Mouse (Mus musculus) neural tube, embryonic 13.5 days (tissue): ENCODE data around the gene Tcf7l2. TPM values are rescaled to one million over a fixed set of nuclear protein-coding genes. Genes with fewer than 3 reads are reported as not detected.

Experiments
- ATAC-seq: fragments of 200-750 bp; cut with Nextera tagmentation; 2 replicates; pipeline ENCODE4 v1.8.0; 2017; ENCODE audit warnings: low read depth, mild to moderate bottlenecking, moderate TSS enrichment, moderate library complexity
- H3K27ac ChIP-seq: fragments of 300-500 bp; sonication (generic); replicated peaks from 2 replicates; pipeline ENCODE4 v1.5.1; 2015; ENCODE audit warnings: moderate library complexity, mild to moderate bottlenecking, inconsistent platforms
- H3K27me3 ChIP-seq: fragments of 300-500 bp; sonication (generic); 2 replicates; pipeline ENCODE4 v1.6.1; 2015; ENCODE audit warnings: mild to moderate bottlenecking, inconsistent platforms
- H3K36me3 ChIP-seq: fragments of 300-500 bp; sonication (generic); 2 replicates; pipeline ENCODE4 v1.6.1; 2015; ENCODE audit warnings: mild to moderate bottlenecking, inconsistent platforms
- H3K4me1 ChIP-seq: fragments of 300-500 bp; sonication (generic); replicated peaks from 2 replicates; pipeline ENCODE4 v1.6.1; 2015; ENCODE audit warnings: inconsistent platforms
- H3K4me2 ChIP-seq: fragments of 300-500 bp; sonication (generic); 2 replicates; pipeline ENCODE4 v1.6.1; 2015; ENCODE audit warnings: inconsistent platforms, mild to moderate bottlenecking, moderate library complexity
- H3K4me3 ChIP-seq: fragments of 300-500 bp; sonication (generic); 2 replicates; pipeline ENCODE4 v1.5.1; 2015; ENCODE audit warnings: mild to moderate bottlenecking, inconsistent platforms
- H3K9ac ChIP-seq: fragments of 300-500 bp; sonication (generic); 2 replicates; pipeline ENCODE4 v1.6.1; 2015; ENCODE audit warnings: moderate library complexity, mild to moderate bottlenecking, inconsistent platforms
- H3K9me3 ChIP-seq: fragments of 300-500 bp; sonication (generic); 2 replicates; pipeline ENCODE4 v1.6.1; 2016; ENCODE audit warnings: inconsistent platforms
- WGBS: fragments of 180-500 bp; shearing (Covaris S2); methylation state at CpG from one replicate; pipeline ENCODE4 v1.1.7; 2015; 5-methylcytosine and 5-hydroxymethylcytosine counted together
- polyA plus RNA-seq: library from polyadenylated mRNA; unstranded; fragments of >200 nt; fragmentation: Nextera tagmentation; extraction: Ambion mirVana; gene quantifications from 2 replicates; pipeline ENCODE4 v1.2.1, GENCODE M21; 2015

Gene Tcf7l2
- polyA plus RNA-seq, 1 experiment from 2014 or later = 18.4 TPM

- peaks cover 64% of the 10 kb centered on the region for H3K27me3 ChIP-seq
- H3K9me3 ChIP-seq = no peaks in the 10 kb centered on the region
- peak overlapping the region; percentile 27; the same call in 1 of the 2 replicates for H3K4me2 ChIP-seq
- H3K4me3 ChIP-seq = no peak overlapping the region
- ATAC-seq = no peak
- H3K9ac ChIP-seq = no peak overlapping the region
- no peak overlapping the region for H3K27ac ChIP-seq
- peaks cover 96% of the 10 kb centered on the region for H3K4me1 ChIP-seq
- 11% methylated on average over 6 of the region's 6 CpGs for WGBS
- no peaks in the 10 kb centered on the region for H3K36me3 ChIP-seq
These were observed 6.3 kb downstream of the Tcf7l2 start for GRCm38 (mm10) chr19:55747926-55748291.

- Histone ChIP-seq H3K9me3 (no peaks in the 10 kb centered on the region), H3K36me3 (no peaks in the 10 kb centered on the region), H3K4me1 (peaks cover 92% of the 10 kb centered on the region), H3K9ac (no peak overlapping the region), H3K4me2 (peak overlapping the region; percentile 27; the same call in 1 of the 2 replicates), H3K27me3 (peaks cover 63% of the 10 kb centered on the region), H3K27ac (no peak overlapping the region), H3K4me3 (no peak overlapping the region)
- ATAC-seq = no peak
- WGBS = 21% methylated on average over 6 of the region's 6 CpGs
These were observed 7.2 kb downstream of the Tcf7l2 start for GRCm38 (mm10) chr19:55748801-55749200.

- no peak overlapping the region for H3K4me3 ChIP-seq
- 6% methylated on average over 7 of the region's 7 CpGs for WGBS
- ATAC-seq = peak; percentile 59; the same call in 1 of the 2 replicates
- peaks cover 90% of the 10 kb centered on the region for H3K4me1 ChIP-seq
- no peak overlapping the region for H3K9ac ChIP-seq
- H3K9me3 ChIP-seq = no peaks in the 10 kb centered on the region
- no peaks in the 10 kb centered on the region for H3K36me3 ChIP-seq
- no peak overlapping the region for H3K27ac ChIP-seq
- peak overlapping the region; percentile 27 for H3K4me2 ChIP-seq
- H3K27me3 ChIP-seq = peaks cover 63% of the 10 kb centered on the region
These were observed 7.9 kb downstream of the Tcf7l2 start for GRCm38 (mm10) chr19:55749532-55749931.

GRCm38 (mm10) chr19:55750048-55750447, 8.4 kb downstream of the Tcf7l2 start:
- Histone ChIP-seq H3K36me3 (no peaks in the 10 kb centered on the region), H3K4me1 (peaks cover 85% of the 10 kb centered on the region), H3K9ac (no peak overlapping the region), H3K4me2 (peak overlapping the region; percentile 27), H3K27ac (no peak overlapping the region), H3K4me3 (no peak overlapping the region), H3K9me3 (no peaks in the 10 kb centered on the region), H3K27me3 (peaks cover 62% of the 10 kb centered on the region)
- ATAC-seq = peak; percentile 36; the same call in 1 of the 2 replicates
- 10% methylated on average over 13 of the region's 13 CpGs for WGBS

GRCm38 (mm10) chr19:55750465-55750864, 8.8 kb downstream of the Tcf7l2 start:
- Histone ChIP-seq H3K36me3 (no peaks in the 10 kb centered on the region), H3K27me3 (peaks cover 57% of the 10 kb centered on the region), H3K4me1 (peaks cover 81% of the 10 kb centered on the region), H3K4me3 (no peak overlapping the region), H3K9ac (no peak overlapping the region), H3K4me2 (peak overlapping the region; percentile 27), H3K27ac (no peak overlapping the region), H3K9me3 (no peaks in the 10 kb centered on the region)
- ATAC-seq = no peak
- whole genome bisulfite sequencing = 16% methylated on average over 7 of the region's 7 CpGs

GRCm38 (mm10) chr19:55752861-55753260, 11.2 kb downstream of the Tcf7l2 start:
- Histone ChIP-seq H3K27ac (no peak overlapping the region), H3K4me1 (peaks cover 70% of the 10 kb centered on the region), H3K36me3 (no peaks in the 10 kb centered on the region), H3K4me3 (no peak overlapping the region), H3K9me3 (no peaks in the 10 kb centered on the region), H3K4me2 (no peak overlapping the region), H3K9ac (no peak overlapping the region), H3K27me3 (peaks cover 37% of the 10 kb centered on the region)
- WGBS = 39% methylated on average over 8 of the region's 8 CpGs
- no peak for ATAC-seq

- Histone ChIP-seq H3K4me1 (peaks cover 57% of the 10 kb centered on the region), H3K27me3 (peaks cover 25% of the 10 kb centered on the region), H3K9me3 (no peaks in the 10 kb centered on the region), H3K4me3 (no peak overlapping the region), H3K9ac (no peak overlapping the region), H3K36me3 (no peaks in the 10 kb centered on the region), H3K27ac (no peak overlapping the region), H3K4me2 (no peak overlapping the region)
- no peak for ATAC-seq
- 64% methylated on average over 7 of the region's 7 CpGs for WGBS
These were observed 12.7 kb downstream of the Tcf7l2 start for GRCm38 (mm10) chr19:55754303-55754702.

GRCm38 (mm10) chr19:55755462-55755861, 13.8 kb downstream of the Tcf7l2 start:
- Histone ChIP-seq H3K27ac (no peak overlapping the region), H3K9ac (no peak overlapping the region), H3K27me3 (peaks cover 21% of the 10 kb centered on the region), H3K4me2 (no peak overlapping the region), H3K36me3 (no peaks in the 10 kb centered on the region), H3K9me3 (no peaks in the 10 kb centered on the region), H3K4me3 (no peak overlapping the region), H3K4me1 (peaks cover 48% of the 10 kb centered on the region)
- WGBS = 95% methylated on average over 9 of the region's 9 CpGs
- ATAC-seq = no peak

- Histone ChIP-seq H3K9me3 (no peaks in the 10 kb centered on the region), H3K4me3 (no peak overlapping the region), H3K4me1 (peaks cover 35% of the 10 kb centered on the region), H3K27ac (no peak overlapping the region), H3K9ac (no peak overlapping the region), H3K27me3 (peaks cover 9% of the 10 kb centered on the region), H3K4me2 (no peak overlapping the region), H3K36me3 (no peaks in the 10 kb centered on the region)
- ATAC-seq = no peak
- 51% methylated on average over 8 of the region's 8 CpGs for WGBS
These were observed 15.1 kb downstream of the Tcf7l2 start for GRCm38 (mm10) chr19:55756707-55757106.

GRCm38 (mm10) chr19:55757403-55757802, 15.8 kb downstream of the Tcf7l2 start:
- H3K9me3 ChIP-seq = no peaks in the 10 kb centered on the region
- no peak overlapping the region for H3K4me2 ChIP-seq
- H3K27me3 ChIP-seq = peaks cover 2% of the 10 kb centered on the region; the same call in 1 of the 2 replicates
- no peaks in the 10 kb centered on the region for H3K36me3 ChIP-seq
- no peak overlapping the region for H3K9ac ChIP-seq
- H3K27ac ChIP-seq = no peak overlapping the region
- WGBS = 83% methylated on average over 6 of the region's 6 CpGs
- H3K4me3 ChIP-seq = no peak overlapping the region
- H3K4me1 ChIP-seq = peaks cover 28% of the 10 kb centered on the region
- no peak for ATAC-seq

GRCm38 (mm10) chr19:55758158-55758557, 16.5 kb downstream of the Tcf7l2 start:
- H3K4me2 ChIP-seq = no peak overlapping the region
- no peak overlapping the region for H3K4me3 ChIP-seq
- no peaks in the 10 kb centered on the region for H3K36me3 ChIP-seq
- no peak overlapping the region for H3K9ac ChIP-seq
- no peaks in the 10 kb centered on the region; the same call in 1 of the 2 replicates for H3K27me3 ChIP-seq
- H3K4me1 ChIP-seq = peaks cover 21% of the 10 kb centered on the region
- ATAC-seq = no peak
- no peaks in the 10 kb centered on the region for H3K9me3 ChIP-seq
- no peak overlapping the region for H3K27ac ChIP-seq

GRCm38 (mm10) chr19:55759006-55759405, 17.4 kb downstream of the Tcf7l2 start:
- ATAC-seq = no peak
- H3K36me3 ChIP-seq = no peaks in the 10 kb centered on the region
- H3K4me2 ChIP-seq = no peak overlapping the region
- H3K9ac ChIP-seq = no peak overlapping the region
- no peak overlapping the region for H3K4me3 ChIP-seq
- no peaks in the 10 kb centered on the region for H3K9me3 ChIP-seq
- no peaks in the 10 kb centered on the region; the same call in 1 of the 2 replicates for H3K27me3 ChIP-seq
- H3K4me1 ChIP-seq = peaks cover 24% of the 10 kb centered on the region
- H3K27ac ChIP-seq = no peak overlapping the region
- 82% methylated on average over 9 of the region's 9 CpGs for WGBS

- Histone ChIP-seq H3K4me1 (peaks cover 37% of the 10 kb centered on the region), H3K4me2 (no peak overlapping the region), H3K9ac (no peak overlapping the region), H3K27me3 (no peaks in the 10 kb centered on the region; the same call in 1 of the 2 replicates), H3K27ac (no peak overlapping the region), H3K9me3 (no peaks in the 10 kb centered on the region), H3K36me3 (no peaks in the 10 kb centered on the region), H3K4me3 (no peak overlapping the region)
- ATAC-seq = no peak
- WGBS = 34% methylated on average over 5 of the region's 5 CpGs
These were observed 19.5 kb downstream of the Tcf7l2 start for GRCm38 (mm10) chr19:55761086-55761485.
